Mouse (Mus musculus) liver, postnatal 0 days (tissue): ENCODE measurements around the gene St7. TPM values are rescaled to one million over a fixed set of nuclear protein-coding genes. Genes with fewer than 3 reads are reported as not detected.
A peak's percentile ranks its signal among the peaks of the same experiment; 100 is the strongest.

Experiments used
- ATAC-seq: fragments of 200-750 bp; cut with Nextera tagmentation; 2 replicates; pipeline ENCODE4 v1.8.0; 2017; ENCODE audit warnings: mild to moderate bottlenecking, moderate library complexity
- DNase-seq: peaks from one replicate; pipeline ENCODE4 v3.0.0-alpha.2; 2016
- H3K27ac ChIP-seq: fragments of 300-500 bp; sonication (generic); 2 replicates; pipeline ENCODE4 v1.5.1; 2014; ENCODE audit warnings: antibody characterized with exemption, moderate library complexity, mild to moderate bottlenecking, low read depth
- H3K27me3 ChIP-seq: fragments of 300-500 bp; sonication (generic); 2 replicates; pipeline ENCODE4 v1.6.1; 2014; ENCODE audit warnings: low read length, control low read depth, mixed read lengths; ENCODE audit not compliant: insufficient read depth
- H3K36me3 ChIP-seq: fragments of 300-500 bp; sonication (generic); replicated peaks from 2 replicates; pipeline ENCODE4 v1.6.1; 2014; ENCODE audit warnings: mild to moderate bottlenecking, control low read depth, low read length, moderate library complexity, mixed read lengths; ENCODE audit not compliant: insufficient read depth
- H3K4me1 ChIP-seq: fragments of 300-500 bp; sonication (generic); 2 replicates; pipeline ENCODE4 v1.6.1; 2014; ENCODE audit warnings: antibody characterized with exemption, mild to moderate bottlenecking, control low read depth; ENCODE audit not compliant: insufficient read depth
- H3K4me2 ChIP-seq: fragments of 300-500 bp; sonication (generic); 2 replicates; pipeline ENCODE4 v1.6.1; 2014; ENCODE audit warnings: low read depth, mild to moderate bottlenecking, low read length, moderate library complexity, mixed read lengths
- H3K4me3 ChIP-seq: fragments of 300-500 bp; sonication (generic); 2 replicates; pipeline ENCODE4 v1.5.1; 2014; ENCODE audit warnings: low read depth, low read length
- H3K9ac ChIP-seq: fragments of 300-500 bp; sonication (generic); replicated peaks from 2 replicates; pipeline ENCODE4 v1.6.1; 2014; ENCODE audit warnings: mild to moderate bottlenecking, moderate library complexity
- H3K9me3 ChIP-seq: fragments of 300-500 bp; sonication (generic); 2 replicates; pipeline ENCODE4 v1.6.1; 2016; ENCODE audit warnings: mild to moderate bottlenecking, control low read depth, low read length, mixed read lengths
- CTCF ChIP-seq: sonication (generic); IDR thresholded peaks from 2 replicates; pipeline ENCODE4 v1.5.1; 2016; ENCODE audit warnings: antibody characterized with exemption, low read depth
- EP300 ChIP-seq: IDR thresholded peaks from 2 replicates; pipeline ENCODE4 v1.6.1; 2016; ENCODE audit warnings: antibody characterized with exemption, low read depth, mild to moderate bottlenecking
- WGBS: fragments of 180-500 bp; shearing (Covaris S2); extraction: QIAGEN DNeasy Blood & Tissue Kit; methylation state at CpG from one replicate; pipeline ENCODE4 v1.1.7; 2014; ENCODE audit not compliant: insufficient replicate concordance; 5-methylcytosine and 5-hydroxymethylcytosine counted together
- polyA plus RNA-seq: library from polyadenylated mRNA; unstranded; fragments of >200 nt; fragmentation: Nextera tagmentation; extraction: Ambion mirVana; gene quantifications from 2 replicates; pipeline ENCODE4 v1.2.1, GENCODE M21; 2015

St7 gene
- polyA plus RNA-seq, 1 experiment from 2014 or later = 11.0 TPM

DNA sequence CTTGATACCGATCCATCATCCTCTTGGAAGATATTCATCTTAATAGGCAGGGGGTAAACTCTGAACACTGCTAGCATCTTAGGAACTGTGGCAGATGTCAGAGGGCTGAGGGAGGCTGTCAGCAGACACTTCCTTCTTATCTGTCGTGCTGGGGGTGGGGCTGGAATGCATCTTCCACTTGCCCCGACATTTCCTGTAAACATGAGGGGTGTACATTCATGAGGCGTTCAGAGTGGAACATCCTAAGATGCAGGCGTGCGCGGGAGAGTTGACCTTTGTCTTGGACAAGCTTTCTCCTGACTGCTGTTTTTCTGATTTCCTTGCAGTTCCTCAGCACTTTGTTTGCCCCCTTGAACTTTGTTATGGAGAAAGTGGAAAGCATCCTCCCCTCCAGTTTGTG, 249.6 kb downstream of the St7 start:
- Histone ChIP-seq H3K4me2 (no peak overlapping the region), H3K4me1 (no peaks in the 10 kb centered on the region), H3K9ac (no peak overlapping the region), H3K27ac (peak overlapping the region; percentile 11; the same call in 1 of the 2 replicates), H3K4me3 (no peak overlapping the region), H3K27me3 (no peaks in the 10 kb centered on the region), H3K36me3 (0 out of 2 replicates have a peak, but pooled peaks cover 3% of the 10 kb centered on the region), H3K9me3 (no peaks in the 10 kb centered on the region)
- WGBS = 54% methylated on average over 7 of the region's 7 CpGs
- peak; percentile 26 for DNase-seq
- TF ChIP-seq CTCF (no peak), EP300 (0 out of 2 replicates have a peak, but pooled peaks have one; percentile 23)
- peak; percentile 51 for ATAC-seq

- no peaks in the 10 kb centered on the region for H3K4me1 ChIP-seq
- TF ChIP-seq CTCF (no peak), EP300 (no peak)
- H3K4me2 ChIP-seq = no peak overlapping the region
- ATAC-seq (no peak), DNase-seq (no peak)
- H3K9me3 ChIP-seq = no peaks in the 10 kb centered on the region
- no peaks in the 10 kb centered on the region for H3K27me3 ChIP-seq
- H3K4me3 ChIP-seq = no peak overlapping the region
- no peaks in the 10 kb centered on the region for H3K36me3 ChIP-seq
- WGBS = 70% methylated on average over 9 of the region's 9 CpGs
- no peak overlapping the region for H3K9ac ChIP-seq
- H3K27ac ChIP-seq = no peak overlapping the region
These were observed 251.3 kb downstream of the St7 start for GRCm38 (mm10) chr6:17943877-17944617.

GRCm38 (mm10) chr6:17946456-17946855, 253.7 kb downstream of the St7 start:
- Histone ChIP-seq H3K27ac (no peak overlapping the region), H3K27me3 (no peaks in the 10 kb centered on the region), H3K4me3 (no peak overlapping the region), H3K9me3 (no peaks in the 10 kb centered on the region), H3K4me2 (no peak overlapping the region), H3K9ac (no peak overlapping the region), H3K4me1 (no peaks in the 10 kb centered on the region), H3K36me3 (no peaks in the 10 kb centered on the region)
- DNase-seq (no peak), ATAC-seq (no peak)
- TF ChIP-seq CTCF (no peak), EP300 (no peak)
- WGBS = 45% methylated on average over 5 of the region's 5 CpGs

DNA sequence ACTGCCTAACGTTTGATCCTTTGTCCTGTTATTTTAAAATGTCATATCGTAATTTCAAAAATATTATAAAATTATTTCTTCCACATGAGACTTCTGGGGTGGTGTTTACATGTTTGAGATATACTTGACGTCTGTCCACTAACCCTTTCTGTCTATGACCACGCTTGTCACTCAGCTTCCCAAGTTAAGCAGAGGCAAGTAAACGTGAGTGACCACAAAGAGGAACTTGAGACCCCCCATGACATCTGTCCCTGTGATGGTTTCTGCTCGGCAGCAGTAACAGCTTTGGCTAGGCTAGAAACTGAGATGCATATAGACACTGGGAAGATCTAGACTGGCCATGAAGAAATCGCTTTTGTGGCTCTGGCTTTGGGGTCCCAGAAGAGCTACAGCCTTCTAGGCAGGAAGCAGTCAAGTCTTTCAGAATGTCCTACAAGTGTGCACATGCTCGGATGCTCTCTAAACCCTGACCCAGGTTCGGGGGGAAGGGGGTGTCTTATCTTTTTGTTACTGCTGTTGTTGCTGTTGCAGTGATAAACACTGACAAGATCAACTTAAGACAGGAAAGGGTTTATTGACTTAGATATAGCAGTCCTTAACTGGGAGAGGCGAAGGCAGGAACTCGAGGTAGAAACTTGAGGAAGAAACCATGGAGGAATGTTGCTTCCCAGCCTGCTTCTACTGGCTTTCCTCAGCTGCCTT, 254.5 kb downstream of the St7 start:
- ATAC-seq (no peak), DNase-seq (no peak)
- 26% methylated on average over 11 of the region's 11 CpGs for WGBS
- Histone ChIP-seq H3K4me1 (no peaks in the 10 kb centered on the region), H3K4me3 (no peak overlapping the region), H3K27me3 (no peaks in the 10 kb centered on the region), H3K4me2 (no peak overlapping the region), H3K9ac (no peak overlapping the region), H3K9me3 (no peaks in the 10 kb centered on the region), H3K36me3 (no peaks in the 10 kb centered on the region), H3K27ac (no peak overlapping the region)
- TF ChIP-seq CTCF (no peak), EP300 (no peak)

- no peak overlapping the region for H3K4me3 ChIP-seq
- H3K36me3 ChIP-seq = no peaks in the 10 kb centered on the region
- H3K9ac ChIP-seq = no peak overlapping the region
- no peaks in the 10 kb centered on the region for H3K9me3 ChIP-seq
- no peak overlapping the region for H3K4me2 ChIP-seq
- no peak for DNase-seq
- TF ChIP-seq CTCF = no peak
- TF ChIP-seq EP300 = no peak
- ATAC-seq = no peak
- no peak overlapping the region for H3K27ac ChIP-seq
- WGBS = 72% methylated on average over 5 of the region's 5 CpGs
- H3K4me1 ChIP-seq = no peaks in the 10 kb centered on the region
- no peaks in the 10 kb centered on the region for H3K27me3 ChIP-seq
These were observed 256.4 kb downstream of the St7 start for GRCm38 (mm10) chr6:17949103-17949502.

GRCm38 (mm10) chr6:17951779-17952178, 259.0 kb downstream of the St7 start:
- no peak overlapping the region for H3K4me2 ChIP-seq
- H3K4me3 ChIP-seq = no peak overlapping the region
- no peaks in the 10 kb centered on the region for H3K36me3 ChIP-seq
- TF ChIP-seq CTCF = no peak
- no peak for TF ChIP-seq EP300
- DNase-seq (no peak), ATAC-seq (no peak)
- H3K27ac ChIP-seq = no peak overlapping the region
- WGBS = 78% methylated on average over 8 of the region's 8 CpGs
- H3K4me1 ChIP-seq = no peaks in the 10 kb centered on the region
- H3K9ac ChIP-seq = no peak overlapping the region
- H3K9me3 ChIP-seq = no peaks in the 10 kb centered on the region
- no peaks in the 10 kb centered on the region for H3K27me3 ChIP-seq
